Mouse (Mus musculus) heart, embryonic 12.5 days (tissue): ENCODE measurements around the gene Gabrb1. TPM values are rescaled to one million over a fixed set of nuclear protein-coding genes. Genes with fewer than 3 reads are reported as not detected.

Source experiments
- ATAC-seq: fragments of 200-750 bp; cut with Nextera tagmentation; 2 replicates; pipeline ENCODE4 v1.8.0; 2017; ENCODE audit warnings: moderate TSS enrichment, moderate library complexity; ENCODE audit not compliant: insufficient number of reproducible peaks, low FRiP score
- H3K27ac ChIP-seq: fragments of 300-500 bp; sonication (generic); 2 replicates; pipeline ENCODE4 v1.5.1; 2016; ENCODE audit warnings: mild to moderate bottlenecking, moderate library complexity; ENCODE audit not compliant: poor library complexity, severe bottlenecking
- H3K27me3 ChIP-seq: fragments of 300-500 bp; sonication (generic); replicated peaks from 2 replicates; pipeline ENCODE4 v1.6.1; 2016; ENCODE audit warnings: mild to moderate bottlenecking, moderate library complexity
- H3K36me3 ChIP-seq: fragments of 300-500 bp; sonication (generic); 2 replicates; pipeline ENCODE4 v1.6.1; 2016; ENCODE audit warnings: mild to moderate bottlenecking, moderate library complexity
- H3K4me1 ChIP-seq: fragments of 300-500 bp; sonication (generic); replicated peaks from 2 replicates; pipeline ENCODE4 v1.6.1; 2016; ENCODE audit warnings: mild to moderate bottlenecking
- H3K4me2 ChIP-seq: fragments of 300-500 bp; sonication (generic); 2 replicates; pipeline ENCODE4 v1.6.1; 2016; ENCODE audit warnings: mild to moderate bottlenecking, moderate library complexity
- H3K4me3 ChIP-seq: fragments of 300-500 bp; sonication (generic); 2 replicates; pipeline ENCODE4 v1.5.1; 2016; ENCODE audit warnings: mild to moderate bottlenecking
- H3K9ac ChIP-seq: fragments of 300-500 bp; sonication (generic); 2 replicates; pipeline ENCODE4 v1.6.1; 2016; ENCODE audit warnings: mild to moderate bottlenecking, moderate library complexity
- H3K9me3 ChIP-seq: fragments of 300-500 bp; sonication (generic); replicated peaks from 2 replicates; pipeline ENCODE4 v1.6.1; 2016; ENCODE audit warnings: mild to moderate bottlenecking, moderate library complexity
- WGBS: fragments of 180-500 bp; shearing (Covaris S2); methylation state at CpG from one replicate; pipeline ENCODE4 v1.1.7; 2016; 5-methylcytosine and 5-hydroxymethylcytosine counted together
- polyA plus RNA-seq: library from polyadenylated mRNA; unstranded; fragments of >200 nt; fragmentation: Nextera tagmentation; extraction: Ambion mirVana; gene quantifications from 2 replicates; pipeline ENCODE4 v1.2.1, GENCODE M21; 2016

The Gabrb1 gene
- polyA plus RNA-seq, 1 experiment from 2014 or later, result 1.4 TPM

- no peak overlapping the region for H3K4me2 ChIP-seq
- no peaks in the 10 kb centered on the region for H3K9me3 ChIP-seq
- H3K4me1 ChIP-seq, result no peaks in the 10 kb centered on the region
- 57% methylated on average over 5 of the region's 5 CpGs for WGBS
- H3K9ac ChIP-seq, result no peak overlapping the region
- no peaks in the 10 kb centered on the region for H3K27me3 ChIP-seq
- no peak overlapping the region for H3K4me3 ChIP-seq
- no peak overlapping the region for H3K27ac ChIP-seq
- ATAC-seq, result no peak
- H3K36me3 ChIP-seq, result no peaks in the 10 kb centered on the region
Measured at GRCm38 (mm10) chr5:71955070-71955685, 297.3 kb downstream of the Gabrb1 start.

GRCm38 (mm10) chr5:71964876-71965432 is 307.0 kb downstream of the Gabrb1 start:
- WGBS, result 79% methylated on average over 4 of the region's 4 CpGs

GRCm38 (mm10) chr5:71965529-71965928 is 307.6 kb downstream of the Gabrb1 start:
- H3K27me3 ChIP-seq, result no peaks in the 10 kb centered on the region
- 55% methylated on average over 2 of the region's 2 CpGs for WGBS
- H3K4me1 ChIP-seq, result no peaks in the 10 kb centered on the region
- no peak overlapping the region for H3K4me2 ChIP-seq
- H3K9me3 ChIP-seq, result no peaks in the 10 kb centered on the region
- no peak overlapping the region for H3K4me3 ChIP-seq
- no peaks in the 10 kb centered on the region for H3K36me3 ChIP-seq
- no peak overlapping the region for H3K27ac ChIP-seq
- no peak overlapping the region for H3K9ac ChIP-seq
- ATAC-seq, result no peak

More at GRCm38 (mm10) chr5:71964876-71965432, 307.0 kb downstream of the Gabrb1 start:
- no peaks in the 10 kb centered on the region for H3K36me3 ChIP-seq
- H3K9me3 ChIP-seq, result no peaks in the 10 kb centered on the region
- no peaks in the 10 kb centered on the region for H3K27me3 ChIP-seq
- no peak overlapping the region for H3K9ac ChIP-seq
- no peak for ATAC-seq
- no peak overlapping the region for H3K4me3 ChIP-seq
- no peak overlapping the region for H3K27ac ChIP-seq
- no peak overlapping the region for H3K4me2 ChIP-seq
- no peaks in the 10 kb centered on the region for H3K4me1 ChIP-seq

- no peaks in the 10 kb centered on the region for H3K9me3 ChIP-seq
- no peak overlapping the region for H3K9ac ChIP-seq
- no peaks in the 10 kb centered on the region for H3K27me3 ChIP-seq
- no peak overlapping the region for H3K27ac ChIP-seq
- H3K4me1 ChIP-seq, result no peaks in the 10 kb centered on the region
- no peak overlapping the region for H3K4me3 ChIP-seq
- no peak overlapping the region for H3K4me2 ChIP-seq
- whole genome bisulfite sequencing, result 76% methylated on average over 8 of the region's 8 CpGs
- ATAC-seq, result no peak
- H3K36me3 ChIP-seq, result no peaks in the 10 kb centered on the region
Measured at GRCm38 (mm10) chr5:71970140-71970800, 312.4 kb downstream of the Gabrb1 start.

GRCm38 (mm10) chr5:71972831-71973230 is 314.9 kb downstream of the Gabrb1 start:
- Histone ChIP-seq H3K4me2 (no peak overlapping the region), H3K27me3 (no peaks in the 10 kb centered on the region), H3K4me1 (no peaks in the 10 kb centered on the region), H3K9me3 (no peaks in the 10 kb centered on the region), H3K9ac (no peak overlapping the region), H3K4me3 (no peak overlapping the region), H3K27ac (no peak overlapping the region), H3K36me3 (no peaks in the 10 kb centered on the region)
- no peak for ATAC-seq
- WGBS, result 65% methylated on average over 5 of the region's 5 CpGs

GRCm38 (mm10) chr5:71976133-71976532 is 318.2 kb downstream of the Gabrb1 start:
- 81% methylated on average over 4 of the region's 4 CpGs for WGBS
- Histone ChIP-seq H3K4me3 (no peak overlapping the region), H3K36me3 (no peaks in the 10 kb centered on the region), H3K4me1 (no peaks in the 10 kb centered on the region), H3K9me3 (no peaks in the 10 kb centered on the region; the same call in 1 of the 2 replicates), H3K9ac (no peak overlapping the region), H3K27me3 (no peaks in the 10 kb centered on the region), H3K4me2 (no peak overlapping the region), H3K27ac (no peak overlapping the region)
- no peak for ATAC-seq

- Histone ChIP-seq H3K9ac (no peak overlapping the region), H3K4me1 (no peaks in the 10 kb centered on the region), H3K27ac (no peak overlapping the region), H3K36me3 (no peaks in the 10 kb centered on the region), H3K9me3 (no peaks in the 10 kb centered on the region; the same call in 1 of the 2 replicates), H3K4me2 (no peak overlapping the region), H3K4me3 (no peak overlapping the region), H3K27me3 (no peaks in the 10 kb centered on the region)
- WGBS, result 70% methylated on average over 5 of the region's 5 CpGs
- no peak for ATAC-seq
Measured at GRCm38 (mm10) chr5:71976571-71977061, 318.7 kb downstream of the Gabrb1 start.

GRCm38 (mm10) chr5:71986561-71986960 is 328.6 kb downstream of the Gabrb1 start:
- WGBS, result 72% methylated on average over 1 of the region's 1 CpGs
- Histone ChIP-seq H3K27ac (no peak overlapping the region), H3K27me3 (no peaks in the 10 kb centered on the region), H3K9me3 (no peaks in the 10 kb centered on the region), H3K4me3 (no peak overlapping the region), H3K4me2 (no peak overlapping the region), H3K4me1 (no peaks in the 10 kb centered on the region), H3K9ac (no peak overlapping the region), H3K36me3 (no peaks in the 10 kb centered on the region)
- no peak for ATAC-seq

GRCm38 (mm10) chr5:71986983-71987398 is 329.1 kb downstream of the Gabrb1 start:
- Histone ChIP-seq H3K27ac (no peak overlapping the region), H3K27me3 (no peaks in the 10 kb centered on the region), H3K9ac (no peak overlapping the region), H3K4me1 (no peaks in the 10 kb centered on the region), H3K4me3 (no peak overlapping the region), H3K9me3 (no peaks in the 10 kb centered on the region), H3K36me3 (no peaks in the 10 kb centered on the region), H3K4me2 (no peak overlapping the region)
- WGBS, result 70% methylated on average over 5 of the region's 5 CpGs
- ATAC-seq, result no peak

GRCm38 (mm10) chr5:71999466-71999865 is 341.6 kb downstream of the Gabrb1 start:
- Histone ChIP-seq H3K4me3 (no peak overlapping the region), H3K27ac (no peak overlapping the region), H3K36me3 (no peaks in the 10 kb centered on the region), H3K4me2 (no peak overlapping the region), H3K4me1 (no peaks in the 10 kb centered on the region), H3K9me3 (no peaks in the 10 kb centered on the region), H3K9ac (no peak overlapping the region), H3K27me3 (no peaks in the 10 kb centered on the region)
- 73% methylated on average over 4 of the region's 4 CpGs for WGBS
- no peak for ATAC-seq

- WGBS, result 69% methylated on average over 3 of the region's 3 CpGs
Measured at GRCm38 (mm10) chr5:72003811-72004435, 346.0 kb downstream of the Gabrb1 start.

More at GRCm38 (mm10) chr5:72003811-72004435, 346.0 kb downstream of the Gabrb1 start:
- Histone ChIP-seq H3K9me3 (no peaks in the 10 kb centered on the region), H3K9ac (no peak overlapping the region), H3K27me3 (no peaks in the 10 kb centered on the region), H3K27ac (no peak overlapping the region), H3K4me2 (no peak overlapping the region), H3K4me3 (no peak overlapping the region), H3K4me1 (no peaks in the 10 kb centered on the region), H3K36me3 (no peaks in the 10 kb centered on the region)
- no peak for ATAC-seq
